Mouse (Mus musculus) liver, embryonic 12.5 days (tissue): ENCODE results near the gene Nkapl. TPM values are rescaled to one million over a fixed set of nuclear protein-coding genes. Genes with fewer than 3 reads are reported as not detected.
"Not testable (repeated sequence)": the region's sequence is repeated elsewhere in the genome, so short reads cannot be mapped to it uniquely, and the experiment has no call there.

Experiments
- ATAC-seq: fragments of 200-750 bp; cut with Nextera tagmentation; 2 replicates; pipeline ENCODE4 v1.8.0; 2017; ENCODE audit warnings: moderate number of reproducible peaks, mild to moderate bottlenecking, moderate library complexity
- H3K27ac ChIP-seq: fragments of 300-500 bp; sonication (generic); 2 replicates; pipeline ENCODE4 v1.5.1; 2016; ENCODE audit warnings: mild to moderate bottlenecking
- H3K27me3 ChIP-seq: fragments of 300-500 bp; sonication (generic); replicated peaks from 2 replicates; pipeline ENCODE4 v1.6.1; 2016; ENCODE audit warnings: mild to moderate bottlenecking, moderate library complexity
- H3K36me3 ChIP-seq: fragments of 300-500 bp; sonication (generic); 2 replicates; pipeline ENCODE4 v1.6.1; 2016; ENCODE audit warnings: mild to moderate bottlenecking, moderate library complexity
- H3K4me1 ChIP-seq: fragments of 300-500 bp; sonication (generic); 2 replicates; pipeline ENCODE4 v1.6.1; 2016
- H3K4me2 ChIP-seq: fragments of 300-500 bp; sonication (generic); 2 replicates; pipeline ENCODE4 v1.6.1; 2016; ENCODE audit warnings: mild to moderate bottlenecking, moderate library complexity
- H3K4me3 ChIP-seq: fragments of 300-500 bp; sonication (generic); 2 replicates; pipeline ENCODE4 v1.5.1; 2016; ENCODE audit warnings: mild to moderate bottlenecking, moderate library complexity
- H3K9ac ChIP-seq: fragments of 300-500 bp; sonication (generic); 2 replicates; pipeline ENCODE4 v1.6.1; 2016; ENCODE audit warnings: mild to moderate bottlenecking, moderate library complexity
- H3K9me3 ChIP-seq: fragments of 300-500 bp; sonication (generic); replicated peaks from 2 replicates; pipeline ENCODE4 v1.6.1; 2016; ENCODE audit warnings: mild to moderate bottlenecking, moderate library complexity
- WGBS: fragments of 180-500 bp; shearing (Covaris S2); methylation state at CpG from one replicate; pipeline ENCODE4 v1.1.7; 2016; ENCODE audit not compliant: insufficient replicate concordance; 5-methylcytosine and 5-hydroxymethylcytosine counted together
- polyA plus RNA-seq: library from polyadenylated mRNA; unstranded; fragments of >200 nt; fragmentation: Nextera tagmentation; extraction: Ambion mirVana; gene quantifications from 2 replicates; pipeline ENCODE4 v1.2.1, GENCODE M21; 2016

The Nkapl gene
- polyA plus RNA-seq, result 0.43 and 0.78 TPM in 2 replicates

DNA sequence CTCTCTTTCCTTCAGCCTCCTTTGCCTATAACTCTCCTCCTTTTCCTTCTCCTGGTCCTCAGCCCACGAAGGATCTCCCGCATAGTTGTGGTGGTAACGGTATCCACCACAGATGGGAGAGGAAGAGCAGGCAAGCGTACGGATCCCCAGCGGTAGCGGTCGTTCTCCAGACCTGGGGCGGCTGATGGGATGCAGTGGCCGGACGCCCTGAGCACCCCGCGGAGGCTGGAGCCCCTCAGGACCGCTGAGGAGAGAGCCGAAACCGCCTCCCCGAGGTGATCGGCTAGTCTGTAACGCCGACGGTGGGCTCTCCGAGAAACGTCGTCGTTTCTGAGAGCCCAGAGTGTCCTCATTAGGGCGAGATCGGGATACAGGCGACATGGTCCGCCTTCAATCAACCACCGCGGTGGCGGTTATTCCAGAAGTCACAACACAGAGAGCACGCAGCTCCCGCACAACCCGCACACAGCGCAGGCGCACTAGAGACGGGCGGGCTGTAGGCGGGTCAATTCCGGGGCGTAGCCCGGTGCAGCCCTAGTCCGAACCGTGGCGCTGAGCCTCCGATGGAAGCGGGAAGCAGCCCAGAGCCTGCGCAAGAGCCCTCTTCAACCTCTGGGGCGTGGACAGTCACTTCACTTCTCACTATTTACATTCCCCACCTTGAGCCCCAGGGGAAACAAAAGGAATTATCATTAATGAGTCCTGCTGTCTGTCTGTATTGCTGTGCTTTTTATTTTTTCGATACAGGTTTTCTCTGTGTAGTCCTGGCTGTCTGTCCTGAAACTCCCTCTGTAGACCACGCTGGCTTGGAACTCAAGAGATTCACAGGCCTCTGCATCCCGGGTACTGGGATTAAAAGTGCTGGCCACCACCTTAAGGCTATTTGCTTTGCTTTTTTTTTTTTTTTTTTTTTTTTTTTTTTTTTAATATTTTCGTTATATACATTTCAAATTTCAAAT lies at the start of gene Nkapl:
Gene Nkapl (minus strand): TSS at position 449 of the 959 bp plus-strand sequence.
- peak; percentile 100 for ATAC-seq
- Histone ChIP-seq H3K9me3 (no peaks in the 10 kb centered on the region), H3K36me3 (no peaks in the 10 kb centered on the region), H3K4me2 (peak within 1 kb of the TSS; percentile 96), H3K4me1 (peaks cover 25% of the 10 kb centered on the region), H3K4me3 (peak within 1 kb of the TSS; percentile 67), H3K27me3 (peaks cover 36% of the 10 kb centered on the region), H3K9ac (peak within 1 kb of the TSS; percentile 78), H3K27ac (peak within 1 kb of the TSS; percentile 52; the same call in 1 of the 2 replicates)
- WGBS, result under 1% methylated on average over 54 of the region's 54 CpGs

DNA sequence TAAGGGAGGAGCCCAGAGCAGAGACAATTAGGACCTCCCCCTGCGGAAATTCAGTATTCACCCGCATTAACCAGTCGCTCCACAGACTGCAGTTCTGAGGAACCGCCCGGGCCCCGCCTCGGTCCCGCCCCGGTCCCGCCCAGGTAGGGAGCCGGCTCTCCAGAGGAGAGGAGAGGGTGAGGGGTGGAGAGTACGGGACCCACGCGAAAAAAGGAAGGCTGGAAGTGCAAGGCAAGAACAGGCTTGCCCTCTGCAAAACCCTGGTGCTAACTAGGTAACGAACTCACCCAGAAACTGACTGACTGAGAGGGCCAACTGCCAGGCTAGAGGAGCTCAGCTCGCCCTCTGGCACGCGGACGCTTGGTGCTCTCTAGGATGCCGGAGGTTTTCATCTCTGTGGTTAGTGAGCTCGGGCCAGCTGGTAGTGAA lies 37.9 kb upstream of the Nkapl start:
- 0 out of 2 replicates have a peak, but pooled peaks cover 2% of the 10 kb centered on the region for H3K27me3 ChIP-seq
- no peaks in the 10 kb centered on the region for H3K9me3 ChIP-seq
- H3K4me3 ChIP-seq, result peak overlapping the region; percentile 67
- peak overlapping the region; percentile 69 for H3K4me2 ChIP-seq
- ATAC-seq, result peak; percentile 99
- H3K4me1 ChIP-seq, result peaks cover 10% of the 10 kb centered on the region
- peak overlapping the region; percentile 53; the same call in 1 of the 2 replicates for H3K27ac ChIP-seq
- 0% methylated on average over 21 of the region's 21 CpGs for WGBS
- no peaks in the 10 kb centered on the region for H3K36me3 ChIP-seq
- peak overlapping the region; percentile 69 for H3K9ac ChIP-seq

DNA sequence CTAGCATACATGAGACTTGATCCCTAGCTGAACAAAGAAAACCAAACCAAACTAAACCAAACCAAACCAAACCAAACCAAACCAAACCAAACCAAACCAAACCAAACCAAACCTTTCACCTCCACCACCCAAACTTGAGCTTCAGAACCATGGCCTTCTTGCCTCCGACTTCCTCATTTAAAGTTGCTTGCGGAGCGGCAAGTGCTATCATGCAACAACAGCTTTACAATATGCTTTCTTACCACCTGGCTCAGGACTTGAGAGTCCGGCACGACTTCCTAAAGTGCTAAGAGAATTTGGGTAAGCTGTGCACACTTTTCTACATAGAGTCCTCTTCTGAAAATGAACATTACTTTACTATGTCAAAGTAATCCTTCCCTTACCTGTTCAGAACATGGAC lies 34.0 kb upstream of the Nkapl start:
- Histone ChIP-seq H3K27ac (no peak overlapping the region), H3K4me3 (no peak overlapping the region), H3K36me3 (no peaks in the 10 kb centered on the region), H3K4me1 (peaks cover 10% of the 10 kb centered on the region), H3K9ac (no peak overlapping the region), H3K4me2 (no peak overlapping the region), H3K9me3 (no peaks in the 10 kb centered on the region), H3K27me3 (no peaks in the 10 kb centered on the region)
- 54% methylated on average over 5 of the region's 5 CpGs for WGBS
- no peak for ATAC-seq

DNA sequence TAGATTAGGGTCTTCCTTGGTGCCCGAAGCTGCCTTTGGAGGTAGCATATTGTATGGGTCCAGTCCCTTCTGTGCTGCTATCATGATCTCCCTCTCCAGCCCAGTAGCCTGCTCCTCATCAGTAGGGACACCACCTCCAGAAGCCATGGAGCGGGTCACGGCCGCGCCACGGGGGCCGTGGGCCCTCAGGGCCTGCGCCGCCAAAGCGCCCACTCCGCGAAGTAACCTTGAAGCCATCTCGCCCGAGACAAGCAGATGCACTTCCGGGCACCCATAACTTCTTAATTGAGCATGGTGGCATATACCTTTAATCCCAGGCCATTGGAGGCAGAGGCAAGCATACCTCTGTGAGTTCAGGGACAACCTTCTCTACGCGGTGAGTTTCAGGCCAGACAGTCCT lies 32.9 kb upstream of the Nkapl start, which contains the start of gene Gm11273:
Gene Gm11273 (minus strand): TSS at position 237 of the 400 bp plus-strand sequence.
- not testable (repeated sequence) for H3K4me3 ChIP-seq, H3K9me3 ChIP-seq, H3K4me2 ChIP-seq, H3K36me3 ChIP-seq, H3K27me3 ChIP-seq, H3K9ac ChIP-seq, H3K27ac ChIP-seq, H3K4me1 ChIP-seq, ATAC-seq
- WGBS, result 90% methylated on average over 17 of the region's 17 CpGs

GRCm38 (mm10) chr13:21495080-21495479 lies 26.8 kb upstream of the Nkapl start, which contains the start of gene AK157302:
Gene AK157302 (plus strand): TSS chr13:21495223.
- H3K4me2 ChIP-seq, result no peak within 1 kb of the TSS
- ATAC-seq, result no peak
- WGBS, result 90% methylated on average over 21 of the region's 21 CpGs

GRCm38 (mm10) chr13:21492847-21493246 lies 24.5 kb upstream of the Nkapl start:
- no peaks in the 10 kb centered on the region for H3K27me3 ChIP-seq
- H3K4me2 ChIP-seq, result no peak overlapping the region
- H3K4me3 ChIP-seq, result no peak overlapping the region
- no peak overlapping the region for H3K27ac ChIP-seq
- no peaks in the 10 kb centered on the region for H3K4me1 ChIP-seq
- ATAC-seq, result no peak
- no peaks in the 10 kb centered on the region for H3K36me3 ChIP-seq
- no peak overlapping the region for H3K9ac ChIP-seq
- 81% methylated on average over 5 of the region's 5 CpGs for WGBS
- no peaks in the 10 kb centered on the region for H3K9me3 ChIP-seq

More at GRCm38 (mm10) chr13:21495080-21495479, 26.8 kb upstream of the Nkapl start, which contains the start of gene AK157302:
- Histone ChIP-seq H3K27me3 (no peaks in the 10 kb centered on the region), H3K36me3 (no peaks in the 10 kb centered on the region), H3K9me3 (no peaks in the 10 kb centered on the region), H3K27ac (no peak within 1 kb of the TSS), H3K4me1 (no peaks in the 10 kb centered on the region), H3K9ac (no peak within 1 kb of the TSS), H3K4me3 (no peak within 1 kb of the TSS)

- no peak for ATAC-seq
- Histone ChIP-seq H3K9ac (no peak overlapping the region), H3K27ac (no peak overlapping the region), H3K36me3 (no peaks in the 10 kb centered on the region), H3K9me3 (no peaks in the 10 kb centered on the region), H3K4me3 (no peak overlapping the region), H3K27me3 (no peaks in the 10 kb centered on the region; the same call in 1 of the 2 replicates), H3K4me1 (no peaks in the 10 kb centered on the region), H3K4me2 (no peak overlapping the region)
- 73% methylated on average over 1 of the region's 1 CpGs for WGBS
Observed at GRCm38 (mm10) chr13:21486881-21487280, 18.6 kb upstream of the Nkapl start.

GRCm38 (mm10) chr13:21478759-21479670 lies 10.7 kb upstream of the Nkapl start, which contains the start of the genes Zkscan4 and Gm10065:
Gene Zkscan4 (plus strand): TSS chr13:21478907.
Gene Gm10065 (minus strand): TSS chr13:21479441.
- 0 out of 2 replicates have a peak within 1 kb of the TSS, but pooled peaks have one; percentile 51 for H3K27ac ChIP-seq
- 5% methylated on average over 25 of the region's 31 CpGs for WGBS
- peak within 1 kb of the TSS; percentile 60 for H3K4me3 ChIP-seq
- peak within 1 kb of the TSS; percentile 72 for H3K4me2 ChIP-seq
- not testable (repeated sequence) for H3K4me1 ChIP-seq, H3K36me3 ChIP-seq, H3K9me3 ChIP-seq
- peak within 1 kb of the TSS; percentile 61 for H3K9ac ChIP-seq
- peaks cover 39% of the 10 kb centered on the region for H3K27me3 ChIP-seq
- peak; percentile 68 for ATAC-seq

GRCm38 (mm10) chr13:21472427-21472826 lies 4.1 kb upstream of the Nkapl start:
- Histone ChIP-seq H3K9me3 (no peaks in the 10 kb centered on the region), H3K27ac (no peak overlapping the region), H3K9ac (no peak overlapping the region), H3K4me2 (no peak overlapping the region), H3K27me3 (peaks cover 30% of the 10 kb centered on the region), H3K36me3 (no peaks in the 10 kb centered on the region), H3K4me3 (no peak overlapping the region), H3K4me1 (peaks cover 24% of the 10 kb centered on the region)
- no peak for ATAC-seq
- WGBS, result 27% methylated on average over 4 of the region's 4 CpGs

GRCm38 (mm10) chr13:21469097-21469496 lies 788 bp upstream of the Nkapl start:
- 6% methylated on average over 9 of the region's 9 CpGs for WGBS
- Histone ChIP-seq H3K27me3 (peaks cover 36% of the 10 kb centered on the region), H3K4me3 (peak overlapping the region; percentile 67), H3K36me3 (no peaks in the 10 kb centered on the region), H3K4me2 (peak overlapping the region; percentile 96), H3K9me3 (no peaks in the 10 kb centered on the region), H3K4me1 (peaks cover 25% of the 10 kb centered on the region), H3K9ac (peak overlapping the region; percentile 78; the same call in 1 of the 2 replicates), H3K27ac (no peak overlapping the region)
- no peak for ATAC-seq

- no peak overlapping the region for H3K4me3 ChIP-seq
- peaks cover 21% of the 10 kb centered on the region for H3K4me1 ChIP-seq
- WGBS, result 75% methylated on average over 10 of the region's 10 CpGs
- H3K27ac ChIP-seq, result no peak overlapping the region
- H3K36me3 ChIP-seq, result no peaks in the 10 kb centered on the region
- H3K9ac ChIP-seq, result no peak overlapping the region
- H3K27me3 ChIP-seq, result peaks cover 30% of the 10 kb centered on the region
- no peaks in the 10 kb centered on the region for H3K9me3 ChIP-seq
- ATAC-seq, result no peak
- H3K4me2 ChIP-seq, result peak overlapping the region; percentile 96
Observed at GRCm38 (mm10) chr13:21467336-21467735, 973 bp downstream of the Nkapl start.
